Mouse (Mus musculus): Measurements from ENCODE around the gene Wee1.
"Not testable (repeated sequence)": the region's sequence is repeated elsewhere in the genome, so short reads cannot be mapped to it uniquely, and the experiment has no call there.

The Wee1 gene

GRCm38 (mm10) chr7:110121516-110122288, at the start of gene Wee1:
TSS of gene Wee1 (plus strand) at chr7:110122046.
- DNase-seq (ENCODE audit: low read depth, low spot score): peak; percentile 99

- DNase-seq (ENCODE audit: low read depth, low spot score): no peak
These were observed 43.7 kb upstream of the Wee1 start for GRCm38 (mm10) chr7:110078168-110078567.

GRCm38 (mm10) chr7:110083386-110084165, 38.3 kb upstream of the Wee1 start:
- DNase-seq (ENCODE audit: low read depth, low spot score): peak; percentile 87

- no peak for DNase-seq (ENCODE audit: low read depth, low spot score)
These were observed 36.6 kb upstream of the Wee1 start for GRCm38 (mm10) chr7:110085217-110085616.

GRCm38 (mm10) chr7:110087914-110088313, 33.9 kb upstream of the Wee1 start:
- DNase-seq (ENCODE audit: low read depth, low spot score): no peak

GRCm38 (mm10) chr7:110091670-110092069, 30.2 kb upstream of the Wee1 start:
- peak; percentile 18 for DNase-seq (ENCODE audit: low read depth, low spot score)

- DNase-seq (ENCODE audit: low read depth, low spot score): no peak
These were observed 25.5 kb upstream of the Wee1 start for GRCm38 (mm10) chr7:110096332-110096731.

- peak; percentile 67 for DNase-seq (ENCODE audit: low read depth, low spot score)
These were observed 24.6 kb upstream of the Wee1 start for GRCm38 (mm10) chr7:110097106-110097793.

- no peak for DNase-seq (ENCODE audit: low read depth, low spot score)
These were observed 21.0 kb upstream of the Wee1 start for GRCm38 (mm10) chr7:110100854-110101253.

- no peak for DNase-seq (ENCODE audit: low read depth, low spot score)
These were observed 20.6 kb upstream of the Wee1 start for GRCm38 (mm10) chr7:110101266-110101665.

- DNase-seq (ENCODE audit: low read depth, low spot score): no peak
These were observed 16.8 kb upstream of the Wee1 start for GRCm38 (mm10) chr7:110105041-110105440.

- no peak for DNase-seq (ENCODE audit: low read depth, low spot score)
These were observed 15.2 kb upstream of the Wee1 start for GRCm38 (mm10) chr7:110106633-110107032.

- DNase-seq (ENCODE audit: low read depth, low spot score): not testable (repeated sequence)
These were observed 13.3 kb upstream of the Wee1 start for GRCm38 (mm10) chr7:110108524-110108923.

- peak; percentile 67 for DNase-seq (ENCODE audit: low read depth, low spot score)
These were observed 12.8 kb upstream of the Wee1 start for GRCm38 (mm10) chr7:110108967-110109610.

- no peak for DNase-seq (ENCODE audit: low read depth, low spot score)
These were observed 11.7 kb upstream of the Wee1 start for GRCm38 (mm10) chr7:110110061-110110656.

GRCm38 (mm10) chr7:110114699-110115098, 7.1 kb upstream of the Wee1 start:
- DNase-seq (ENCODE audit: low read depth, low spot score): no peak

- DNase-seq (ENCODE audit: low read depth, low spot score): peak; percentile 91
These were observed 5.0 kb upstream of the Wee1 start for GRCm38 (mm10) chr7:110116731-110117291.

GRCm38 (mm10) chr7:110118448-110118847, 3.4 kb upstream of the Wee1 start:
- no peak for DNase-seq (ENCODE audit: low read depth, low spot score)

- DNase-seq (ENCODE audit: low read depth, low spot score): no peak
These were observed 1.6 kb upstream of the Wee1 start for GRCm38 (mm10) chr7:110120157-110120784.

- no peak for DNase-seq (ENCODE audit: low read depth, low spot score)
These were observed 707 bp upstream of the Wee1 start for GRCm38 (mm10) chr7:110121162-110121515.

- no peak for DNase-seq (ENCODE audit: low read depth, low spot score)
These were observed 381 bp downstream of the Wee1 start for GRCm38 (mm10) chr7:110122289-110122564.
